17 mouse cellular contexts compared by ENCODE assay signal in the genomic region with DNA sequence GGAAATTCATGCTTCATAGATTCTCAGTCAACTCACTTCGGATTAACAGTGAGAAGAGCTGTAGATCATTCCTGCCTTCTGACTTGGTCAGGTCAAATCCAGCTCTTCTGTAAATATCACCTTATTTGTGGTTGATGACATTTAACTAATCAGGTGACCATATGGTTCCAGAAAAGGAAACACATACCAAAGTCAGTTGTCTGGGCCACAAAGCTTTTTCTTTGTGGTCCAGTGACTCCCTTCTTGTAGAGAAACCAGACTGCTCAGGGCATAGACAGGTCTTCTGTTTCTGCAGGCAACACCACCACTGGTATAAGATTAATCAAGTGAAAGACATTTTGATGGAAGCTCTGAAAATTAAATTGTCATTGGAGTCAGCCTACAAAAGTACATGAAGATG. TPM values are rescaled to one million over a fixed set of nuclear protein-coding genes. Genes with fewer than 3 reads are reported as not detected.
DNase-seq lines count a peak whose midpoint lies in the region; ATAC-seq and TF ChIP-seq lines count a peak whose summit lies in the region.
"Had no signal": no experiment of that assay in that cellular context is flagged by ENCODE, and none has a peak within 500 bp of the region (broad histone marks: within the 10 kb centered on the region; RNA-seq: fewer than 3 reads in every experiment).

No protein-coding gene starts in this region.

- POLR2A ChIA-PET in Patski (lab: Charles Lee): interaction anchor here (1.3 kb wide), 1 partner anchor 10 kb away, joined by 4 read pairs; no protein-coding TSS in a partner anchor

- peak; percentile 78 for ATAC-seq in Patski
- ATAC-seq: activated CD4-positive, CD25-positive, alpha-beta regulatory T cell, adult 4 months; CD4-positive, CD25-positive, alpha-beta regulatory T cell, adult 4 months had no signal

- H3K27me3 ChIP-seq in Patski: peaks cover 37% of the 10 kb centered on the region
- H3K27me3 ChIP-seq: CH12.LX had no signal

- CTCF ChIA-PET in Patski (lab: Charles Lee): no interaction called here

- DNase-seq in Patski (ENCODE audit: low read depth, low spot score): peak; percentile 85
- DNase-seq in B cell, adult 2 months: no peak
- DNase-seq: adrenal gland, adult 2 months; adrenal gland, adult 8-10 months; adrenal gland, postnatal 10 days; adrenal gland, postnatal 14 days; adrenal gland, postnatal 25 days; adrenal gland, postnatal 36 days; cerebellum, adult 11 months; cerebellum, adult 11-12 months; cerebellum, adult 18-20 months; cerebellum, adult 2 months; cerebellum, adult 8-10 months; cerebellum, adult 9-10 months had no signal

- in situ Hi-C loops in Patski (cut with MboI; ENCODE audit: low pct_unique_long_range_greater_than_20kb): no loop called here

- TF ChIP-seq CTCF in Patski (IDR thresholded peaks at IDR 0.05): no peak

RNA-seq across cellular contexts. Expression of a gene that starts 41.1 kb away (rescaled TPM):
- 13.7 TPM for polyA plus RNA-seq in Patski (2021)
